Mouse (Mus musculus): ENCODE data around the gene Ap1b1.

The Ap1b1 gene

DNA sequence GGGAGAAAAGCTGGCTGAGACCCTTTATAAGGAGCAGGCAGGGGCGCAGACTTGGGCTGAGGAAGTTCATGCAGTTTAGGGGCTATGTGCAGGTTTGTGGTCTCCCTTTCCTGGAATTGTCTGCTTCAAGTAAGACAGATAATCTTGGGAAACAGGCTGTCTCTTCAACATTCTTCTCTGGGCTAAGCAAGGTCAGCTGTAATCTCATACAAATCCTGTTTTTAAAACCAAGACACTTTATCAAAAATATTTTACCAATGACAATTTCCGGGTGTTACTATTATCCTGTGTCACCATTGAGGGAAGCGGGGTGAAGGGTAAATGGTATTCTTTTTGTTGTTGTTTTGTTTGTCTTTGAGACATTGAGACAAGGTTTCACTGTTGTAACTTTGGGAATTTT is 1.8 kb upstream of the Ap1b1 start:
- no peak for DNase-seq (ENCODE audit: low spot score in 2 of 2)

DNA sequence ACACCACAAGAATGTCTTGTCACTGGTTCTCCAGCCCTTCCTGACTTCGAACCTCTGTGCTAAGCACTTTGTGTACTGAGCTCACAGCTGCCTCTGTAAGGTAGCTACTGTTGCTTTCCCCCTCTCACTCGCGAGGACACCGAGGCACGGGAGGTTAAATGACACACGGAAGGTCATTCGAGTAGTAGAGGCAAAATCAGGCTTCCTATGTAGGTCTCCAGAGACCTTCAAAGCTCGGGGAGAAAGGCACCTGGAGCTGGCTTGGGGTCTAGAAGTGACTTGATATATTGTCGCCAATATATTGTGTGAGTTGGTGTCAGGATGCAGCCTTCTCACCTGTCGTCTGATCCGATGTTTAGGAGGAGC is 846 bp downstream of the Ap1b1 start:
- DNase-seq (ENCODE audit: low spot score in 2 of 2) = no peak

DNA sequence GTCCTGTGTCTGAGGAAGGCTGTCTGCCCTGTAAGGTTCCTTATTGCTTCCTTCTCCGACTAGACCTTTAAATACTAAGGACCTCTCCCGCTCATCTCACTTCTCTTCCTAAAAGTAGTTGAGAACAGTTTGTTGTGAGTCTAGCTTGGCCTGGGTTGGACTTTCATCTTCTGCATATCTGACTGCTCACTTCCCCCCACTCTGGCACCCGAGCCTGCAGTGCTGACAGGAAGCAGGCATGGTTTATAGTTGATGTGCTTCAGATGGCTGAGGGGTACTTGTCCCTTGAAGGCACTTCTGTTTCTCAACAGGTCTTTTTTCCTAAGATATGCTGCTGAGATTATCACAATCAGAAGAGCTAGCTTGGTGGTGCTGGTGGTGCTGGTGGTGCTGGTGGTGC is 2.6 kb downstream of the Ap1b1 start:
- DNase-seq (ENCODE audit: low spot score in 2 of 2) = no peak

DNA sequence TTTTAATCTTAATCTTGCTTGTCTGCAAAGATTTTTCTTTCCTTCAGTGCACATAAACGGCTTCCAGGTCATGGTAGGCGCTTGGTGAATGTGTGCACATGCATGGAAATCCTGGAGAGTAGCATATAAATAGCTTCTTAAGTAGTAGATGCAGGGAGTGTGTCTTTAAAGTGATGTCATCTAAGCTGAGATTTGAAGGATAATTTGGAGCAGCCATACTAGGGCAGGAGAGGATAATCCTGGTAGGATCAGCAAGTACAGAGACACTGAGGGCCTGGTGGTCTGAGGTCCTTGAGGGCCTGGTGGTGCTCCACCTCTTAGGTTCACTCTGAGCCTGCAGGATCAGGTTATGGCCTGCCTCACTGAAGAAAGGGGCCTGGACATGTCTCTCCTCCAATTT is 5.8 kb downstream of the Ap1b1 start:
- DNase-seq (ENCODE audit: low spot score in 2 of 2) = no peak

DNA sequence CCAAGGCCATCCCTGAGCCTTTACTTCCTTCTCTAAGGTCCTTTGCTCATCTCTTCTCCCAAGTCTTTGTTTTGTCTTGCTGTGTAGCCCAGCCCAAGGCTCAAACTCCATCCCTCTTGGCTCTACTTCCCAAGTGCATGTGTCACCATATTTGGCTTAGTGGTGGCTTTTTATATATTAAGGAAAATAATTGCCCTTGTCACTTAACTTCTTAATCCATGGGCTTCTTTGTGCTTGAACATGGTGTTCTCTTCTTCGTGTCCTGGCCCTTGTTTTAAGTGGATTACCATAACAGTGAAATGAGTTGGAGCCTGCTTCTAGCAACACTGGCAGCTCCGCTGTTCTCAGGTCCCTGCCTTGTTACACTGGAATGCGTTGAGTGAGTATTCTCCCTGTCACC is 9.1 kb downstream of the Ap1b1 start:
- DNase-seq (ENCODE audit: low spot score in 2 of 2) = no peak

DNA sequence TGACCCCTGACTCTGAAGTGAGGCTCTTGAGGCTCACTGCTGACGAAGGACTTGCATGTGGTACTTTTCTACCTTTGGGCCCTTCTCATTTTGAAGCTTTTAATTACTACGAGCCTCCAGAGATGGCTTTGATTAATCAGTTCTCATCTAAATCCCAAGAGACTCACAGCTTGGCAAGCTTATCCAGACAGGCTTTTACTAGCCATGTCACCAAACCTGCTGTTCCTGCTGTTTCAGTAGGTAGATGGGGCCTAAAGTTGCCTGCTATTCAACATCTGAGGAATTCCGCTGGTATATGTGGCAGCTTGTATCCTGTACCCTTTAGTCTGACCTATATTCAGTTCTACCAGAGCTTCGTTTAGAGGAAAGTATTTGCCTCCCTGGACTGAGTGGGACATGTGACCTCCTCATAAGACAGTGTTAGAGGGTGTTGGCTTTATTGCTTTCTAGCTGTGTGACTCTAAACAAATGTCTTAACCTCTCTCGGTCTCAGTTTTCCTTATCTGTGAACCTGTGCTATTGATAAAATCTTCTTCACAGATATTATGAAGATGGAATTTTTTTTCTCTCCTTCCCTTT is 10.1 kb downstream of the Ap1b1 start:
- no peak for DNase-seq (ENCODE audit: low spot score in 2 of 2)

DNA sequence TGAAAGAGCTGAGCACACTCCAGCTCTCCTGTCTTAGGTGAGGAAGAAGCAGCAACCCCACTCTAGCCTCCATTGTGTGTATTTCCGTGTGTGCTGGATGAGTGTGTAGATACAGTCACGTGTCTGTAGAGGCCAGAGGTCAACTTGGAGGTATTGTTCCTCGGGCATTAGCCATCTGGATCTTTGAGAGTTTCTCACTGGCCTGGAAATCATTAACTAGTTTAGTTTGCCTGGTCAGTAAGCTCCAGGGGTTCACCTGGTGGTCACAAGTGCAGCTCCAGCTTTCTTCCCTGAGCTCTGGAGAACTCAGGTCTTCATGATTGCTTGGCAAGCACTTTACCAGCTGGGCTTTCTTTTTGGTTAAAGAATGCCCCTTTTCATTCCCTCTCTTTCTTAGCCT is 11.7 kb downstream of the Ap1b1 start:
- DNase-seq (ENCODE audit: low spot score in 2 of 2) = no peak

DNA sequence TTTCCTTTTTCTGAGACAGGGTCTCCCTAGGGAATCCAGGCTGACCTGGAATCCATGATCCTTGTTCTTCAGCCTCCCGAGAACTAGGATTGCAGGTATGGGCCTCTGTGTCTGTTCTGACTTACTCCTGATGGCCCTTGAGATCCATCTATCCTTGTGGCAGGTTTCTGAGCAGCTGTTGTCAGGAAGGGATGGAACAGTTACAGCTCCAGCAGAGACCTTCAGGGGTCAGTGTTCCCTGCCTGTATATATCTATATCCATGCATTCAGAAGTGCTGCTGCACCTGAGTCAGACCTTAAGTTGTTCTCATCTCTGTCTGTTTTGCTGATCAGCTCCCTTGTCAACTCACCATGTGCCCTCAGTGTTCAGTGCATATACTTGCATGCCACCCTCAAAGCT is 12.1 kb downstream of the Ap1b1 start:
- no peak for DNase-seq (ENCODE audit: low spot score in 2 of 2)

DNA sequence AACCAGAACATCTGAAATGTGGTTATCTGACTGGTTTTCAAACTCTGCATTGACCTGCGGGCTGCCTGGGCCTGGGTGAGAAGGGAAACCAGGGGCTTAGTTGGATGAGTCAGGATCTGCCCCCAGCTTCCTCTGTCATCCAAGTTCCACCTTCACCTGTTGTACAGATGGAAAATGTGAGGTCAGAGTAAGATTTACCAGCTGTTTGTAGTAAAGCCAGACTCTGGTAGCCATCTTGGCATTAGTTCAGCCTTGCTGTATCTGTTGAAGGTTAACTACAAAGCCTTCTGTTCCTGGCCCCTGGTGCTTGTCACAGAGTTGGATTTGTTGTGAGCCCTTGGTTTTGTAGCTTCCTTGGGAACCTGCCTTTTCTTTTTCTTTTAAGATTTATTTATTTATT is 13.6 kb downstream of the Ap1b1 start:
- no peak for DNase-seq (ENCODE audit: low spot score in 2 of 2)

DNA sequence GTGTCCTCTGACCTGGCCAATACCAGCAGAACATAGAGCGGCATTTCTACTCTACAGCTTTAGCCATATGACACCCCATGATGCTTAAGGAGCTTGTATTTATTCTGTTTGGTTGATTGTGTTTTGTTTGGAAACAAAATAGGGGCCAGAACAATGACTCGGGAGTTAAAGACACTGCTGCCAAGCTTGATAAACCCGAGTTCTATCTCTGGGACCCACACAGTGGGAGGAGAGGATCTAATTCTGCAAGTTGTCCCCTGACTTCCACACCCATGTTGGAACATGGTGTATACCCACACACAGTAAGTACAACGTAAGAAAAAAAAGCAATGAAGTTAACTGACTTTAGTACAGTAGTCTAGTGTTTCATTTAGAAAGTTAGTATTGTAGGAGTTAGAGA is 16.2 kb downstream of the Ap1b1 start:
- DNase-seq (ENCODE audit: low spot score in 2 of 2) = no peak

DNA sequence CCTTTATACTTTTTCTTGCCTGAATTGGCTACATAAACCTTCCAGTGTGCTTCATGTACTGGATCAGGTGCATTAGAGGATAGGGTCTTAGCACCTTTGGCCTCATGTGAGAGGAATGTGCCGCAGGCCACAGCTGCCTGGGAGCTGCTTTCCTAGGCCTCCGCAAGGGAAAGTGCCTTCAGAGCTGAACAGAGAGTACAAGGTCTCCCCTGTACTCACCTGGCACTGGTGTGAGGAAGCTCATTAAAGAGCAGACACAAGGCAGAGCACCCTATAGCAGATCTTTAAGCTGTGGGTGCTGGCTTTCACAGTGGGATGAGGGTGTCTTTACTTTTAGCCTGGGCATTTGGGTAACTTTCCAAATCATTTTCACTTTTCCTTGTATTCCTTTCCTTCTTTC is 18.9 kb downstream of the Ap1b1 start:
- no peak for DNase-seq (ENCODE audit: low spot score in 2 of 2)

DNA sequence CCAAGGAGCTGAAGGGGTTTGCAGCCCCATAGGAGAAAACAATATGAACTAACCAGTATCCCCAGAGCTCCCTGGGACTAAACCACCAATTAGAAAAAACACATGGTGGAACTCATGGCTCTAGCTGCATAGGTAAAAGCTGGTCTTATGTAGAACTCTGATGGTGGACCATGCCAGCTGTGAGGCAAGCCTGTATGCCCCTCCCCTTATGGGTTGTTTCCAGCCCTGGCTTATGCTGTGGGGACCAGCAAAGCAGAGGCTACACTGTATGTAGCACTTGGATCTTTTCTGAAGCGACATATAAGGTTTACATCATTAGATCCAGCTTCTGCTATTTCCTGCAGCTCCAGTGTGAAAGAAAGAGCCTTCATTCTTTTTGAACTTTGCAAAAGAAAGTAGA is 20.6 kb downstream of the Ap1b1 start:
- DNase-seq (ENCODE audit: low spot score in 2 of 2) = no peak

DNA sequence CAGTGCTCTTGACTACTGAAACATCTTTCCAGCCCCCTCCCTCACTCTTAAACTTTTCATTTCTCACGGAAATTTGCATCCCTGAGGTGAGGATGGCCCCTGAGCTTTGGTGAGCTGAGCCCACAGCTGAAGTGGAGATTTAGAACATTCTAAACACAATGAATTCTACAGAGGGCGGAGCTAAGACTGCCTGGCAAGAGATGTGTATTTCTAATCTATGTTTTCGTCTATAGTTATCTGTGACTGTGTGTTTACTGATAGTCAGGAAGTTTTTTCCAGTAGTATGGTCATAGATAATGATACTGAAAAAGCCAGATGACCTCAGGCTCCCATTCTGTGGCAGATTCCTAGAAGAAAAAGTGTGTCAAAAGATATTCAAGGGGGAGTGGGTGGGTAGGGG is 22.2 kb downstream of the Ap1b1 start:
- no peak for DNase-seq (ENCODE audit: low spot score in 2 of 2)

DNA sequence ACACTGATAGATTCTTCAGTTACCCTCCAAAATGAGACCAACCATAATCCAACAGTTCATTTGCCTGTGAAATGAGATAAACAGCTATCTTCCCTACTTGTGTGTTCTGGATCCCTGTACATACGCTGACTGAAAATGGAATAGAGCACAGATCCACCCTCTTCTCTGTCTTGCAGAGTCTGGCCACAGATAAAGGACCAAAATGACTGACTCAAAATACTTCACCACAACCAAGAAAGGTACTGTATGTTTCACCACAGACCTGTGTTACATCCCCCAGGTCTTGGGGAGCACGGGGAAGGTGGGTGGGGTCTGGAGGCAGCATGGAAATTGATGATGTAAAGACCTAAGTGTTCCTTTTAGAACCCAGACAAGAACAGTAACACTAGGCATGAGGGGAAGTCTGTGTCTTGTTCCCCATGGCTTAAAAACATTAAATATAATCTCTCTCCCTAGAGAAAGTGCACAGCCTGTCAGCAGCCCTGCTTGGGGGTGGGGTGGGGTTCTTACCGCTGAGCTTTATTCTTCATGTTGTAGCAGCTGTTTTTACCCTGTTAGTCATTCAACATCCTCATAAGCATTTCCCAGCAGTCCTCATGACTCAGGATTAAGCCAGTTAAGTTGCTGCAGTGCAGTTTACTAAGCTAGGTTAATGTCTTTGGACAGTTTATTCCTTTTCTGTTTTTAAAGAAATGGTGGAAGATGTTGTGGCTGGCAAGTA is 22.9 kb downstream of the Ap1b1 start:
- no peak for DNase-seq (ENCODE audit: low spot score in 2 of 2)

DNA sequence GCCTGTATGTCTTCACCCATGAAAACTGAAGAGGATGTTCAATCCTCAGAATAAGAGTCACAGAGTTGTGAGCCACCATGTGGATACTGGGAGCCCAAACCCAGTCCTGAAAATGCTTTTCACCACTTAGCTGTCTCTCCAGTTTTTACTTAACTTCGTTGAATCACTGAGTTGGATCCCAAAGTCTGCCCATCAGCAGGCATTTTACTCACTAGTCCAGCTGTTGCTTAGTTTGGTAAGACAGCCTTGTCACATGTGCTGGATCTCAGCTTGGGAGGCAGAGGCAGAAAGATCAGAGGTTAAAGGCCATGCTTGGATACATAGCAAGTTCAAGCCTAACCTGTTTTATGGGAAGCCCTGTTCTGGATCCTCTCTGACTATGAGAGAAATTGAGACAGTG is 23.6 kb downstream of the Ap1b1 start:
- no peak for DNase-seq (ENCODE audit: low spot score in 2 of 2)

DNA sequence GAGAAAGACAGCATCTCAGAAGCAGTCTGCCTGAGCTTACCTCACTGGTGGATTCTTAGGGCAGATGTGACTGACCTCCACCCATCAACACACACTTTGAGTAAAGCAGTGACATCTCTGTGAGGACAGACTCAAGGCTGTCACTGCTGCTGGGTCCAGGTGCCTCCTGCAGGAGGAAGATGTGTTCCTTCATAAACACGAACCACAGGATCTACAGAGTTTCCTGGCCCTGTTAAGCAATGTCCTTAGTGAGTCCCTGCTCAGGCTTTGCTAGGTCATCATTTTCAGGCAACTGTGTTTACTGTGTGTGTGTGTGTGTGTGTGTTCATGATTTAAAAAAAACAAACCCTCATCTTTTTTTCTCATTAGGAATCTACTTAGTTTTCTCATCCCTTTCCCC is 24.9 kb downstream of the Ap1b1 start:
- DNase-seq (ENCODE audit: low spot score in 2 of 2) = no peak

DNA sequence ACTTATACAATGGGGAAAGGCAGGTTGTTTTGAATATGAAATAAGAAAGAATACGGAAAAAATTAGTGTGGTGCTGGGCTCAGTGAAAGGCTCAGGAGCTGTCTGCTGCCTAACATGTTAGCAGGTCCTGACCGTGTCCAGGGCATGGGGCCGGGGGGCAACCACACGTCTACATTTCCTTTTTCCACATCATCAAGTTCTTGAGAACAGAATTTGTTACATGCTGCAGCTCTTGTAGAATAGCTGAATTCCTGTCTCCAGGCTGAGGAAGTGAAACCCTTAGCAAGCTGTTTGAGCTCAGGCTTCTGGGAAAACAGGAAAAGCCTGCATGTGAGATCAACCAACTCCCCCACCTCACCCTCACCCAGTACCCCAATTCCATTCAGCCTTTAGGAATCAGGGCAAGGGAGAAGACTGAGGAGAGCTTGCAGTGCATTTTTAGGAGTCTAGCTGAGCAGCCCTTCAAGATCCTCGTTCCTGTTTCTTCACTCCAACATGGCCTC is 25.6 kb downstream of the Ap1b1 start:
- no peak for DNase-seq (ENCODE audit: low spot score in 2 of 2)

DNA sequence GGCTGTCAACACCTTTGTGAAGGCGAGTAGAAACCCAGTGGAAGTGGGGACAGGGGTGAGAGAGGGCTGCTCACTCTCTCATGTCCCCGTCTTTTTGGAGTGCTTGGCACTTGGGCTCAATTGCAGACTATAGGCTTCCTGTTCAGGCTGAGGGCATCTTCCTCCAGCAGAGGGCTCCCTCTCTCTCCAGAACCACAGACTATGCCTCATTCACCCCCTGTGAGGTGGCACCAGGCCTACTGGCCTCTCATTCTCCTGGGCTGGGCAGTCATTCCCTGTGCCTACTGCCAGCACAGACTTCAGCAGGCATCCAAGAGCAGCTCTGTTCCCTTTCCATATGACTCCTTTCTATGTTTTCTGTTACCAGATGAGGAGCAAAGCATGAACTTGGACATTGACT is 29.1 kb downstream of the Ap1b1 start:
- DNase-seq (ENCODE audit: low spot score in 2 of 2) = peak; percentile 58 to 75

DNA sequence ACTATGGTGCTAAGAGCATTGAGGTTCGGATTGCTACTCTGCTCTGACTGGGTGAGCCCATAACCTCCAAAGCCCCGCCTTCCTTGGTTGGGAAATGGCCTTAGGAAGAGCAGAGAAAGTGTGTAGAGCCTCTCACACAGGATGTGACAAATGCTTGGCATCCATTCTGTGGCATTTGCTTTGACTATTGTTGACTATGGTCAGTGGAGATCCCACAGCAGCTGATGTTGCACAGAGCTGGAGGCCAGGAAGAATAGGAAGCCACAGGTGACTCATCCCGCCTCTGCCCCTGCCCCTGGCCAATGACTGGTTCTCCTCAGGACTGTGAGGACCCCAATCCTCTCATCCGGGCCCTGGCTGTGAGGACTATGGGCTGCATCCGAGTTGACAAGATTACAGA is 29.7 kb downstream of the Ap1b1 start:
- no peak for DNase-seq (ENCODE audit: low spot score in 2 of 2)

DNA sequence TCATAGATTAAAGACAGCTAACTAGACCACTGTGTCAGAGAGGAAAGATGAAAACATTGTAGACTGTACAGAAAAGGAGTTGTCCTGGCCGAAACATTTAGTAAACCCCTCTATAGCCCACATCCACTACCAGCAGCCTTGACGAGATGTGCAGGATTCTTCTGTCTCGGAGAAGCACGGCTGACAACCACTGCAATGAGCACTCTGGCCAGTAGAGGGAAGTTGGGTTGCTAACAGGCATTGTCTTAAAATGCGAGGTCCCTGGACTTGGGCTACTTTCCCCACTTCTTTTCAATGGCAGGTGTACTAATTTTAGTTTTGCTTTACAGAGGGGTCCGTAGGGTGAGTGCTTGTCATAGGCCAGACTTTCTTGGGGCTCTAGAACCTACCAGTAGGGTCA is 30.9 kb downstream of the Ap1b1 start:
- no peak for DNase-seq (ENCODE audit: low spot score in 2 of 2)

DNA sequence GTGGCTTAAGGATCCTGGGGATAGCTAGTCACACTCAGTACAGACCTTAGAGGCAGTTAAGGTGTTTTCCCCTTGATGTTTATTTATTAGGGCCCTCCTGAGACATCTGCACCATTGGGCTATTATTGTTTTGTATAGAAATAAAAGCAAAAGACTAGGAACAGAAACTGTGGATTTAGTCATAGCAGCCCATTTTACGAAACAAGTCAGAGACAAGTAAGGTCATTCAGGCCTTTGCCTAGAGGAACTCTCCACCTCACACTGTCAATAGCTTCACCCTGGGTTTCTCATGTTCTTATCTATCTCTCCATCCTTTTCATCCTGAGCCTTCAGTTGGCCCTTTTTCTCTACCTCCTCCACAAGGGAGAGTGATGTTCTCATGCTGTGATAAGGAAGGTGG is 38.5 kb downstream of the Ap1b1 start:
- DNase-seq (ENCODE audit: low spot score in 2 of 2) = no peak

DNA sequence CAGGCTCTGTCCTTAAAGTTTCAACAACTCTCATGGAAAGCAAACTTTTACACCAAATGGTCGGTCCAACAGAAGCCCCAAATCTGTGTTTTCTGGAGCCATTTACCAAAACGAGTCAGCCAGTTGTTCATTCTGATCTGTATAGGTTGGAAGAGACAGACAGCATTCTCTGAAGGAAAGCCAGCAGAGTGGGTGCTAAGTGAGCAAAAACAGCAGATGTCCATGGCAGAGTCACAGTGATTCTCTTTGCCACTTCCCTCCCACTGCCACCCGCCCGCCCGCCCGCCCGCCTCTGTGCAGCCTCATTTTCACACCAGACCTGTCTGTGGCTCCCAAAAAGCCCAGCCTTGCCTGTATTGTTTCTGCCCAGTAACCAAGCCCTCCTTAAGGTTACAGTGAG is 41.6 kb downstream of the Ap1b1 start:
- DNase-seq (ENCODE audit: low spot score in 2 of 2) = peak; percentile 63 to 81

DNA sequence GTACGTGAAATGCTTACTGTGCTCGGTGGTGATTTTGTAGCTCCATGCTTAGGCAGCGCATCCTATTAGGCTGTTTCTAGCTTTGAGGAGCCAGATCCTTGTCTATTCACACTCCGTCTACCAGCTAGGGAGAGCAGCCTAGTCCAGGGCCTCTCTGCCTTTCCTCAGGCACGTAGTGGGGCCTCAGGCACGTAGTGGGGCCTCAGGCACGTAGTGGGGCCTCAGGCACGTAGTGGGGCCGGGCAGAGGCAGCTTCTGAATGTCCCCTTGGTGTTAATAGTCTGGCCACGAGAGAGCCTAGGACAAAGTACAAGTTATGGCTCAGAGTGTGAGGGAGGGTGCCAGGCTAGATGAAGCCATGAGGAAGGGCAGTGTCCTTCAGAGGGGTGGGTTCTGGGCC is 46.1 kb downstream of the Ap1b1 start:
- no peak for DNase-seq (ENCODE audit: low spot score in 2 of 2)

DNA sequence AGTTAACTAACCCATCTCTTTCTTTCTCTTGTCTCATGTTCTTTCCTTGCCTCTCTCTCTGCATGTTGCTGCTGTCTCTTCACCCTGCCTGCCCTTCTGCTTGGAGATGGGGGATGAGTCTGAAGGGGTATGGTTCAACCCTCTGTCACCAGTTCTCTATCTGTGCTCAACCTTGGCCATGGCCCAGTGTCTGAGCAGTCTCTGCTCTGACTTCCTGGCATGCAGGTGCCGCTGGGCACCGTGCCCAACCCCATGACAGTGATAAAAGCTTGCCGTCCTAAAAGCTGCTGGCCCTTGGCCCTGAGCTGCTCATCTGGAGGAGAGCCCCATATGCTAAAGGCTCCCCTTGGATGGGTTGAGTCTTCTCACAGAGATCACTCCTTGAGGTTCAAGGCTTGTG is 46.5 kb downstream of the Ap1b1 start:
- no peak for DNase-seq (ENCODE audit: low spot score in 2 of 2)
